Comparison of ENCODE assay signal across 25 mouse cellular contexts in genomic region chr7:24431713-24432112, GRCm38 (mm10). TPM values are rescaled to one million over a fixed set of nuclear protein-coding genes. Genes with fewer than 3 reads are reported as not detected.
A peak's percentile ranks its signal among the peaks of the same experiment; 100 is the strongest.
DNase-seq lines count a peak whose midpoint lies in the region; ATAC-seq and TF ChIP-seq lines count a peak whose summit lies in the region.
"Had no signal": no experiment of that assay in that cellular context is flagged by ENCODE, and none has a peak within 500 bp of the region (broad histone marks: within the 10 kb centered on the region; RNA-seq: fewer than 3 reads in every experiment).

No protein-coding gene starts in this region.

- H3K36me3 ChIP-seq in heart, embryonic 12.5 days = no peaks in the 10 kb centered on the region
- H3K36me3 ChIP-seq in testis, adult 2 months (ENCODE audit: control insufficient read depth, insufficient read depth, low read length) = no peaks in the 10 kb centered on the region
- H3K36me3 ChIP-seq in midbrain, embryonic 10.5 days = no peaks in the 10 kb centered on the region
- H3K36me3 ChIP-seq: forebrain, embryonic 12.5 days; limb, embryonic 15.5 days; midbrain, embryonic 15.5 days had no signal

- peaks cover 33% of the 10 kb centered on the region for H3K27me3 ChIP-seq in heart, embryonic 12.5 days (replicated peaks)
- H3K27me3 ChIP-seq in testis, adult 2 months (ENCODE audit: control insufficient read depth, insufficient read depth, low read length) = no peaks in the 10 kb centered on the region
- peaks cover 19% of the 10 kb centered on the region for H3K27me3 ChIP-seq in midbrain, embryonic 10.5 days (ENCODE audit: low read depth, poor library complexity, severe bottlenecking)
- H3K27me3 ChIP-seq: midbrain, embryonic 15.5 days had no signal

- no peak overlapping the region for H3K27ac ChIP-seq in heart, embryonic 12.5 days (ENCODE audit: poor library complexity, severe bottlenecking)
- 0 out of 2 replicates have a peak overlapping the region, but pooled peaks have one; percentile 10 for H3K27ac ChIP-seq in testis, adult 2 months (ENCODE audit: control insufficient read depth, insufficient read depth, low read depth, low read length)
- H3K27ac ChIP-seq in midbrain, embryonic 10.5 days (replicated peaks) = no peak overlapping the region
- H3K27ac ChIP-seq: forebrain, embryonic 12.5 days; hindbrain, embryonic 14.5 days; kidney, postnatal 0 days; layer of hippocampus, adult 2 months; limb, embryonic 15.5 days; midbrain, embryonic 15.5 days had no signal

- ATAC-seq in CD4-positive, CD25-positive, alpha-beta regulatory T cell, adult 4 months = no peak
- no peak for ATAC-seq in heart, embryonic 12.5 days (ENCODE audit: insufficient number of reproducible peaks, low FRiP score)
- ATAC-seq: midbrain, embryonic 15.5 days had no signal

- peaks cover 8% of the 10 kb centered on the region; the same call in 1 of the 2 replicates for H3K4me1 ChIP-seq in heart, embryonic 12.5 days (replicated peaks)
- peaks cover 3% of the 10 kb centered on the region for H3K4me1 ChIP-seq in testis, adult 2 months (ENCODE audit: control insufficient read depth, insufficient read depth, low read length)
- H3K4me1 ChIP-seq in midbrain, embryonic 10.5 days = no peaks in the 10 kb centered on the region
- H3K4me1 ChIP-seq: forebrain, embryonic 12.5 days; midbrain, embryonic 15.5 days had no signal

- H3K9me3 ChIP-seq in heart, embryonic 12.5 days (replicated peaks) = no peaks in the 10 kb centered on the region
- peaks cover 15% of the 10 kb centered on the region for H3K9me3 ChIP-seq in midbrain, embryonic 10.5 days (replicated peaks)
- H3K9me3 ChIP-seq: limb, embryonic 15.5 days; midbrain, embryonic 15.5 days had no signal

- intact Hi-C loops in heart, postnatal 10 days (cut with DNase I) = no loop called here

- peak; percentile 57 for DNase-seq in CD4-positive, CD25-positive, alpha-beta regulatory T cell, adult 2 months (ENCODE audit: low read depth, low spot score)
- no peak for DNase-seq in heart, postnatal 10 days
- no peak for DNase-seq in testis, postnatal 10 days (ENCODE audit: low spot score)
- DNase-seq in midbrain, embryonic 10.5 days (ENCODE audit: low spot score) = no peak
- DNase-seq in frontal cortex, postnatal 25 days (ENCODE audit: low spot score in 2 of 2) = no peak
- DNase-seq: adrenal gland, adult 8-10 months; gastrocnemius, postnatal 10 days; heart, postnatal 36 days; kidney, adult 18-20 months; lung, postnatal 10 days; thymus, postnatal 36 days had no signal

- H3K4me2 ChIP-seq in heart, embryonic 12.5 days = peak overlapping the region; percentile 22; the same call in 1 of the 2 replicates
- H3K4me2 ChIP-seq: forebrain, embryonic 12.5 days; hindbrain, embryonic 14.5 days; limb, embryonic 15.5 days; midbrain, embryonic 15.5 days had no signal

- H3K4me3 ChIP-seq in heart, embryonic 12.5 days = no peak overlapping the region
- H3K4me3 ChIP-seq in testis, adult 2 months (ENCODE audit: control insufficient read depth, low read depth, low read length) = peak overlapping the region; percentile 79
- no peak overlapping the region for H3K4me3 ChIP-seq in midbrain, embryonic 10.5 days
- H3K4me3 ChIP-seq: forebrain, embryonic 12.5 days; layer of hippocampus, adult 2 months; limb, embryonic 15.5 days; midbrain, embryonic 15.5 days; myocyte had no signal

- 0 out of 2 replicates have a peak, but pooled peaks have one; percentile 38 for TF ChIP-seq POLR2A in testis, adult 2 months (IDR thresholded peaks at IDR 0.05; ENCODE audit: control insufficient read depth, low read depth, low read length)

- no peak for TF ChIP-seq CTCF in testis, adult 2 months (IDR thresholded peaks at IDR 0.05; ENCODE audit: control insufficient read depth, insufficient read depth, insufficient replicate concordance, low read depth, low read length)

- 40% methylated on average over 11 of the region's 11 CpGs for WGBS in heart, embryonic 12.5 days
- 72% methylated on average over 11 of the region's 11 CpGs for WGBS in midbrain, embryonic 10.5 days

- no peak overlapping the region for H3K9ac ChIP-seq in heart, embryonic 12.5 days
- H3K9ac ChIP-seq: forebrain, embryonic 12.5 days; hindbrain, embryonic 14.5 days; limb, embryonic 15.5 days; midbrain, embryonic 15.5 days had no signal

RNA-seq across cellular contexts. Expression of gene Irgc1, which starts 20.4 kb away (rescaled TPM):
- under 1 TPM; 0.35 to 0.56 TPM for polyA plus RNA-seq in CD4-positive, CD25-positive, alpha-beta regulatory T cell, adult 4 months (2017; shearing (Covaris generic))
- not detected in 2 replicates for polyA plus RNA-seq in heart, embryonic 12.5 days (2016; fragmentation: Nextera tagmentation; extraction: Ambion mirVana)
- total RNA-seq in heart, postnatal 10 days (2021) = not detected
- polyA plus RNA-seq in testis, adult 2 months (2012; rRNA removed) = 1,510 and 1,812 TPM in 2 replicates
- polyA plus RNA-seq in midbrain, embryonic 10.5 days (2016; fragmentation: Nextera tagmentation; extraction: Ambion mirVana) = not detected in 2 replicates
- total RNA-seq: adrenal gland, adult 8-10 months; heart, postnatal 36 days; layer of hippocampus, adult 2 months had no signal
- polyA plus RNA-seq: embryonic facial prominence, embryonic 11.5 days; forebrain, embryonic 12.5 days; hindbrain, embryonic 14.5 days; kidney, postnatal 0 days; liver, embryonic 16.5 days; midbrain, embryonic 15.5 days had no signal

RNA-seq across cellular contexts. Expression of gene Plaur, which starts 30.6 kb away (rescaled TPM):
- polyA plus RNA-seq in CD4-positive, CD25-positive, alpha-beta regulatory T cell, adult 4 months (2017; shearing (Covaris generic)) = 1 to 10 TPM in 1 of 2 experiments, under 1 TPM in 1; 0.66 to 5.8 TPM
- 5.6 and 8.8 TPM in 2 replicates for polyA plus RNA-seq in heart, embryonic 12.5 days (2016; fragmentation: Nextera tagmentation; extraction: Ambion mirVana)
- 1 to 10 TPM; 4.2 to 6.1 TPM for total RNA-seq in heart, postnatal 10 days (2021)
- polyA plus RNA-seq in testis, adult 2 months (2012; rRNA removed) = 0.38 TPM in 1 of 2 replicates, not detected in the other
- 0.68 and 1.0 TPM in 2 replicates for polyA plus RNA-seq in midbrain, embryonic 10.5 days (2016; fragmentation: Nextera tagmentation; extraction: Ambion mirVana)

RNA-seq across cellular contexts. Expression of gene Smg9, which starts 32.3 kb away (rescaled TPM):
- polyA plus RNA-seq in CD4-positive, CD25-positive, alpha-beta regulatory T cell, adult 4 months (2017; shearing (Covaris generic)) = 10 to 100 TPM; 27.9 to 29.4 TPM
- 21.4 and 21.6 TPM in 2 replicates for polyA plus RNA-seq in heart, embryonic 12.5 days (2016; fragmentation: Nextera tagmentation; extraction: Ambion mirVana)
- 10 to 100 TPM; 12.8 to 14.9 TPM for total RNA-seq in heart, postnatal 10 days (2021)
- polyA plus RNA-seq in testis, adult 2 months (2012; rRNA removed) = 151 and 171 TPM in 2 replicates
- polyA plus RNA-seq in midbrain, embryonic 10.5 days (2016; fragmentation: Nextera tagmentation; extraction: Ambion mirVana) = 29.0 and 34.1 TPM in 2 replicates

RNA-seq across cellular contexts. Expression of gene Cadm4, which starts 50.1 kb away (rescaled TPM):
- polyA plus RNA-seq in CD4-positive, CD25-positive, alpha-beta regulatory T cell, adult 4 months (2017; shearing (Covaris generic)) = not detected
- 0.65 and 0.81 TPM in 2 replicates for polyA plus RNA-seq in heart, embryonic 12.5 days (2016; fragmentation: Nextera tagmentation; extraction: Ambion mirVana)
- 10 to 100 TPM; 18.6 to 22.7 TPM for total RNA-seq in heart, postnatal 10 days (2021)
- 1.8 and 2.5 TPM in 2 replicates for polyA plus RNA-seq in testis, adult 2 months (2012; rRNA removed)
- polyA plus RNA-seq in midbrain, embryonic 10.5 days (2016; fragmentation: Nextera tagmentation; extraction: Ambion mirVana) = 10.0 and 18.3 TPM in 2 replicates
- total RNA-seq: megakaryocyte, adult 5-6 weeks; neutrophil, adult 5-6 weeks had no signal

Comparison
In these comparisons a context has a peak if more than half of its experiments do, and no peak if none do; other contexts are left out.
1. RNA of gene Irgc1, which starts 20.4 kb away (polyA plus RNA-seq): 1,510 to 1,812 TPM in testis, adult 2 months; 0.35 to 0.56 TPM in CD4-positive, CD25-positive, alpha-beta regulatory T cell, adult 4 months, not detected in heart, embryonic 12.5 days and not detected in midbrain, embryonic 10.5 days; every median in the first group is over 100 times any median in the second.